Mouse (Mus musculus): ENCODE measurements around the gene Cdkn1a. TPM values are rescaled to one million over a fixed set of nuclear protein-coding genes. Genes with fewer than 3 reads are reported as not detected.
"Not testable (repeated sequence)": the region's sequence is repeated elsewhere in the genome, so short reads cannot be mapped to it uniquely, and the experiment has no call there.

Cdkn1a gene
- polyA plus RNA-seq, 1 experiment, result 453 TPM

DNA sequence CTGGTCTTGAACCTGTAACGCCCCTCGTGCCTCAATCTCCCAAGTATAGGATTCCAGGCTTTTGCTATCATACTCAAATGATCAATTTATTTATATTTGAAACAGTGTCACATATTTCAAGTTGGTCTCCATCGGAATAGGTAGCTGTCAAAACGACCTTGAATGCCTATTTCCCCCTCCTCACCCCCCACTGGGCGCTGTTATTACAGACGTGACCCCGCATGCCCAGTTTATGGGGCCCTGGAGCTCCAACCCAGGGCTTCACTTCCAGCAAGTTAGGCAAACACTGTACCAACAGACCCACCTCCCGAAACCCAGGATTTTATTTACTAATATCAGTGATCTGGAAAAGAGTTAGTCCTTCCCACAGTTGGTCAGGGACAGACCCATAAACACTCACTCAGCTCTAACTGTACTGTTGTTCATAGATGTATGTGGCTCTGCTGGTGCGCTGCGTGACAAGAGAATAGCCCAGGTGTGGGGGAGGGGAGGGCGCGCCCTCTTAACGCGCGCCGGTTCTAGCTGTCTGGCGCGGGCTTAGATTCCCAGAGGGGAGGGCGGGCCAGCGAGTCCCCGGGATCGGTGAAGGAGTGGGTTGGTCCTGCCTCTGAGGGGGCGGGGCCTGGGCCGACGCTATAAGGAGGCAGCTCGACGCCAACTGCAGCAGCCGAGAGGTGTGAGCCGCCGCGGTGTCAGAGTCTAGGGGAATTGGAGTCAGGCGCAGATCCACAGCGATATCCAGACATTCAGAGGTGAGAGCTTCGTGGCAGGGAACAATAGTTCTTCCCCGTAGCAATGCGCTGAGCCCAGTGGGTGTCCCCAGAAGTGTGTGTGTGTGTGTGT is 2.6 kb downstream of the Cdkn1a start:
- Histone ChIP-seq H3K4me3 (ENCODE audit: insufficient read depth, low read length) (peak overlapping the region; percentile 93), H3K4me1 (ENCODE audit: control insufficient read depth, insufficient read depth, low read length) (no peaks in the 10 kb centered on the region), H3K27ac (ENCODE audit: insufficient read depth, low read length) (peak overlapping the region; percentile 89)
- peak; percentile 100 for TF ChIP-seq POLR2A (IDR thresholded peaks at IDR 0.05; ENCODE audit: low read depth, low read length)
- TF ChIP-seq CTCF (IDR thresholded peaks at IDR 0.05; ENCODE audit: borderline replicate concordance, insufficient read depth, low read length), result no peak

DNA sequence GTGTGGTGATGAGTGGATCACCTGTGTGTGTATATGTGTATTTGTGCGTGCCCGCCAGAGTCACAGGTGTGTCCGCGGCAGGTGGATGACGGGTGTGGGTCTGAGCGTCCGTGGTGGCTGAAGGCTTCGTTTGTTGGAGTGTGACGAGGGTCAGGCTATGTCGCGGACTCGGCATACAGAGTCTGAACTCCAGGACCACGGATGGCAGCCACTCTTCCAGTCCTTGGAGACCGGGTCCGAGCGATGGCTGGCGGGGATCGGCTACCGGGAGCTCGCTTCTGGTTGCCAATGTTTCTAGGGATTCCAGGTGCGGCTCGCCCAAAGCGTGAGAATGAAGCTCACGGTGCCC is 3.2 kb downstream of the Cdkn1a start:
- Histone ChIP-seq H3K4me3 (ENCODE audit: insufficient read depth, low read length) (peak overlapping the region; percentile 93), H3K4me1 (ENCODE audit: control insufficient read depth, insufficient read depth, low read length) (no peaks in the 10 kb centered on the region), H3K27ac (ENCODE audit: insufficient read depth, low read length) (peak overlapping the region; percentile 85)
- TF ChIP-seq POLR2A (IDR thresholded peaks at IDR 0.05; ENCODE audit: low read depth, low read length), result no peak
- TF ChIP-seq CTCF (IDR thresholded peaks at IDR 0.05; ENCODE audit: borderline replicate concordance, insufficient read depth, low read length), result no peak

DNA sequence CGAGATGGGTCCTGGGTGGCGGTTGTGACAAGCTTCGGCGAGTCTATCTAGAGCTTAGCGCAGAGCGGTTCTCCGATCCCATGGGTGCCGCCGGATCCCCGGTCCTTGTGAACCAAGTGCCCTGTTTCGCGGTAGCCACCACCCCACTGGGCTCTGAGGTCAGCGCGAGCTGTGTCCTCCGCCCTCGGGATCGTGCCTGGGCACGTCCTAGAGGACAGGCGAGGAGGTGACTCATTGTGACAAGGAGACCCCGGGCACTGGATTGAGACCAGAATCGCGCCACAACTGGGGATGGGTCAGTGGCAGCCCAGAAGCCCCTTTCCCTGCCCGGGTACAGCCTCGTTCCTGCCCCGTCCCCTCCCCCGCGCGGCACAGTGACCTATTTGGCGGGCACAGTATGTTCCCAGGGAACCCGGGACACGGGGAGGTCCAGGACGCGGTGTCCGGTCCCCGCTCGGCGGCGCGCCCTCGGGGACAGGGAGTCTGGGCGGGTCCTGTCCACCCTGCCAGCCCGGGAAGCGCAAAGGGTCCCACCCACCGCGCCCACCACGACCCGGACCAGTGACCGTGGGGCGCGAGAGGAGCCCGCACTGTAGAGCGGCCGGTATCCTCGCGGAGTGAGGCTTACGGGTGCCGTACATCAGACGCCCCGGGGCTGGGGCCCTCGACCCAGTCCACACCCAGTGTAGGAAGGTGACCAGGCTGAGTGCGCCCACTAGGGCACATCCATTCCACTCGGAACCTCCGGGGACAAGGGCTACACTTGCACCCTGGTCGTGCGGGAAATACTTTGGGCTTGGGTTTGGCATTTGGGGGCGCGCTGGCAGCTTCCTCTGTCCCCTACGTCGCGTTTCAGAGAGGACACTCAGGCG is 3.8 kb downstream of the Cdkn1a start:
- Histone ChIP-seq H3K4me1 (ENCODE audit: control insufficient read depth, insufficient read depth, low read length) (no peaks in the 10 kb centered on the region), H3K27ac (ENCODE audit: insufficient read depth, low read length) (peak overlapping the region; percentile 85), H3K4me3 (ENCODE audit: insufficient read depth, low read length) (peak overlapping the region; percentile 93)
- TF ChIP-seq POLR2A (IDR thresholded peaks at IDR 0.05; ENCODE audit: low read depth, low read length), result peak; percentile 21; the same call in 1 of the 2 replicates
- no peak for TF ChIP-seq CTCF (IDR thresholded peaks at IDR 0.05; ENCODE audit: borderline replicate concordance, insufficient read depth, low read length)

DNA sequence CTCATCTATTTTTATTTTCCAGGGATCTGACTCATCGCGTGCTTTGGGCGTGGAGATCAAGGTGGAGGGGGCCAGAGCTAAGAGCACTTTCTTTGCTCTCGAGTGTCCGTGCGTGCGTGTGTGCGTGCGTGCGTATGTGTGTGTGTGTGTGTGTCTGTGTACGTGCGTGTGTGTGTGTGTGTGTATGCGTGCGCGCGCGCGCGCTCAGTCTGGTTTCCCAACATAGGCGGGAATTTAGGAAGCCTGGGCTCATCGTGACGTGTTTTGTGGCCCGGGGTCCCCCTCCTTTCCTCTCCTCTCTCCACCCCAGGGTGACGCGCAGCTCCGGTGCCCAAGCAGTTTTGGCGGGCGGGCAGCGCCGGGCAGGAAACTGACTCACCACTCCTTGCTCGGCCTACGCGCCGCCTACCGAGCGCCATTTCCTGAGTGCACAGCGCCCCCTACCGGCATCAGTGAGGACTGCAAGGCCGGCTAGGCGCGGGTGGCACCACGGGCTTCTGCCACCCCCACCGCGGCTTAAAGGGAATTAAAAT is 4.5 kb downstream of the Cdkn1a start:
- Histone ChIP-seq H3K4me1 (ENCODE audit: control insufficient read depth, insufficient read depth, low read length) (no peaks in the 10 kb centered on the region), H3K27ac (ENCODE audit: insufficient read depth, low read length) (peak overlapping the region; percentile 85), H3K4me3 (ENCODE audit: insufficient read depth, low read length) (peak overlapping the region; percentile 93)
- peak; percentile 94 for TF ChIP-seq POLR2A (IDR thresholded peaks at IDR 0.05; ENCODE audit: low read depth, low read length)
- peak; percentile 95 for TF ChIP-seq CTCF (IDR thresholded peaks at IDR 0.05; ENCODE audit: borderline replicate concordance, insufficient read depth, low read length)

DNA sequence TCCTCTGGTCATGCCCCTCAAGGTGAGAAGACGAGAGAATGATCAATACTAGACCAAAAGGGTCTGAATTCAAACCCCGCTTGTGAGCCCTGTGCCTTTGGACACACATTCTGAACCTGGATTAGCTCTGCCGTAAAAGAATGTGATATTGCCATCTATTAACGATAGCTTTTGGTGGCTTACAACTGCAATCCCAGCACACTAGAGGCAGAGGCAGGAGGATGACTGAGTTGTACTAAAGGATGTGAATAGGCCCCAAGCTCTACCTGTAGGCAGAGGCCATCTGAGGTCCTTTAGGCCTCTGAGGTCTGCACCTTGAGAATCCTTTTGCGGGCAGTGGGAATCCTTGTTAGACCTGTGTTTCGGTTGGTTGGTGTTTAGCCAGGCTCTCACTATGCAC is 5.5 kb downstream of the Cdkn1a start:
- TF ChIP-seq CTCF (IDR thresholded peaks at IDR 0.05; ENCODE audit: borderline replicate concordance, insufficient read depth, low read length) (no peak), POLR2A (IDR thresholded peaks at IDR 0.05; ENCODE audit: low read depth, low read length) (peak; percentile 49; the same call in 1 of the 2 replicates)
- Histone ChIP-seq H3K27ac (ENCODE audit: insufficient read depth, low read length) (no peak overlapping the region), H3K4me3 (ENCODE audit: insufficient read depth, low read length) (peak overlapping the region; percentile 93), H3K4me1 (ENCODE audit: control insufficient read depth, insufficient read depth, low read length) (no peaks in the 10 kb centered on the region)

DNA sequence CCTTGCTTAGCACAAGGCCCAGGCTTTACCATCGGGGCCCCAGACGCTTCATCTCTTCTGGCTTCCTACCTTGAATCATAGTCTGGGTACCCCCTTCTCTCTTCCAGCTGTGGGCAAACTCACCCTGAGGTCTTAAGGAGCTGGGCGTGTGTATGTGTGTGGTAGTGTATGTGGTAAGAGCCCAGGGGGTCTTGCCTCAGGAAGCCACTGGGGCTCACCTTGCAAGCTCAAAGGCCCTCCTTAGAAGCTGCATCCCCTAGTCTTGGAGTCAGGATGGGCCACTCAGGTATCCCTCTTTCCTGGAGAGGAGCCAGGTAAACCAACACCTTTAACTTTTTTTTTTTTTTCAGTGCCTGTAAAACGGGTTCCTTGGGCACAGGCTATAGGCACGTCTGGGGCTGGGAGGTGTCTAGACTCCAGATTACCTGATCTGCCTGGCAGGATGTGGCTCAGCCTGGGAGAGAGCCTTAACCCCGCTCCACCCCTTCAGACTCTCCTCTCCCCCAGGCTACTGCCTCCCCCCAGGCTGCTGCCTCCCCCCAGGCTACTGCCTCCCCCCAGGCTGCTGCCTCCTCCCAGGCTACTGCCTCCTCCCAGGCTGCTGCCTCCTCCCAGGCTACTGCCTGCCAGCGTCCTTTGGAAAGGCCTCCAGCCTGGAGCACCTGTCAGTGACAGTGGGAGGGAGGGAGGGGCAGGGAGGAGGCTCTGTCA is 6.2 kb downstream of the Cdkn1a start:
- TF ChIP-seq CTCF (IDR thresholded peaks at IDR 0.05; ENCODE audit: borderline replicate concordance, insufficient read depth, low read length) (no peak), POLR2A (IDR thresholded peaks at IDR 0.05; ENCODE audit: low read depth, low read length) (0 out of 2 replicates have a peak, but pooled peaks have one; percentile 20)
- H3K4me3 ChIP-seq (ENCODE audit: insufficient read depth, low read length), result peak overlapping the region; percentile 93
- H3K27ac ChIP-seq (ENCODE audit: insufficient read depth, low read length), result no peak overlapping the region
- no peaks in the 10 kb centered on the region for H3K4me1 ChIP-seq (ENCODE audit: control insufficient read depth, insufficient read depth, low read length)

DNA sequence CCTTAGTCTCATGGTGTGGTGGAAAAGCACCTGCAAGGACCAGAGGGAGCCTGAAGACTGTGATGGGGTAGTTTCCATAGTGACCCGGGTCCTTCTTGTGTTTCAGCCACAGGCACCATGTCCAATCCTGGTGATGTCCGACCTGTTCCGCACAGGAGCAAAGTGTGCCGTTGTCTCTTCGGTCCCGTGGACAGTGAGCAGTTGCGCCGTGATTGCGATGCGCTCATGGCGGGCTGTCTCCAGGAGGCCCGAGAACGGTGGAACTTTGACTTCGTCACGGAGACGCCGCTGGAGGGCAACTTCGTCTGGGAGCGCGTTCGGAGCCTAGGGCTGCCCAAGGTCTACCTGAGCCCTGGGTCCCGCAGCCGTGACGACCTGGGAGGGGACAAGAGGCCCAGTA is 7.5 kb downstream of the Cdkn1a start:
- no peaks in the 10 kb centered on the region for H3K4me1 ChIP-seq (ENCODE audit: control insufficient read depth, insufficient read depth, low read length)
- H3K4me3 ChIP-seq (ENCODE audit: insufficient read depth, low read length), result no peak overlapping the region
- no peak for TF ChIP-seq CTCF (IDR thresholded peaks at IDR 0.05; ENCODE audit: borderline replicate concordance, insufficient read depth, low read length)
- TF ChIP-seq POLR2A (IDR thresholded peaks at IDR 0.05; ENCODE audit: low read depth, low read length), result 0 out of 2 replicates have a peak, but pooled peaks have one; percentile 11
- H3K27ac ChIP-seq (ENCODE audit: insufficient read depth, low read length), result no peak overlapping the region

DNA sequence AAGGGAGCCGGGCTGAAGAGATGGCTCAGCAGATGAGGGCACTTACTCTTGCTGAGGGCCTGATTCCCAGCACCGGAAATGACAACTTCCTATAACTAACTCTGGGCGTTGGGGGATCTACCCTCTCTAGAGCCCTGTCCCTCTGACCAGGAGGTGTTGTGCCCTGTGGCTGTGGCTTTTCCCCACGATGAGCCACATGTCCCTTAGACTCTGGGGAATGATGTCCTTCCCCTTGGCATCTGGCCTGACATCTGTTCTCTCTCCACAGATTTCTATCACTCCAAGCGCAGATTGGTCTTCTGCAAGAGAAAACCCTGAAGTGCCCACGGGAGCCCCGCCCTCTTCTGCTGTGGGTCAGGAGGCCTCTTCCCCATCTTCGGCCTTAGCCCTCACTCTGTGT is 8.3 kb downstream of the Cdkn1a start:
- TF ChIP-seq POLR2A (IDR thresholded peaks at IDR 0.05; ENCODE audit: low read depth, low read length) (0 out of 2 replicates have a peak, but pooled peaks have one; percentile 7), CTCF (IDR thresholded peaks at IDR 0.05; ENCODE audit: borderline replicate concordance, insufficient read depth, low read length) (no peak)
- Histone ChIP-seq H3K4me3 (ENCODE audit: insufficient read depth, low read length) (no peak overlapping the region), H3K27ac (ENCODE audit: insufficient read depth, low read length) (no peak overlapping the region), H3K4me1 (ENCODE audit: control insufficient read depth, insufficient read depth, low read length) (no peaks in the 10 kb centered on the region)

DNA sequence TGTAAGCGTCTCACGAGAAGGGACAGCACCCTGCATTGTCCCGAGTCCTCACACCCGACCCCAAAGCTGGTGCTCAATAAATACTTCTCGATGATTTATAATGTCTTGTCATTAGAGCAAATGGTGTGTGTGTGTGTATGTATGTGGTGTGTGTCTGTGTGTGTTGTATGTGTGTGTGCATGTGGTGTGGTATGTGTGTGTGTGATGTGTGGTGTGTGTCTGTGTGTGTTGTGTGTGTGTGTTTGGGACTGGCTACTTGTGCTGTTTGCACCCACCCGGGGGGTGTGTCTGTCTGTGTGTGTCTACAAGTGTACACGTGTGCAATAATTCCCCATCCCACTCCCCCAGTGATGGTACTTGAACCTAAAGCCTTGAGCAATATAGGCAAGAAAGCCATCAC is 9.9 kb downstream of the Cdkn1a start:
- H3K4me1 ChIP-seq (ENCODE audit: control insufficient read depth, insufficient read depth, low read length), result no peaks in the 10 kb centered on the region
- no peak overlapping the region for H3K4me3 ChIP-seq (ENCODE audit: insufficient read depth, low read length)
- TF ChIP-seq POLR2A (IDR thresholded peaks at IDR 0.05; ENCODE audit: low read depth, low read length), result no peak; the same call in 1 of the 2 replicates
- TF ChIP-seq CTCF (IDR thresholded peaks at IDR 0.05; ENCODE audit: borderline replicate concordance, insufficient read depth, low read length), result no peak
- H3K27ac ChIP-seq (ENCODE audit: insufficient read depth, low read length), result no peak overlapping the region

DNA sequence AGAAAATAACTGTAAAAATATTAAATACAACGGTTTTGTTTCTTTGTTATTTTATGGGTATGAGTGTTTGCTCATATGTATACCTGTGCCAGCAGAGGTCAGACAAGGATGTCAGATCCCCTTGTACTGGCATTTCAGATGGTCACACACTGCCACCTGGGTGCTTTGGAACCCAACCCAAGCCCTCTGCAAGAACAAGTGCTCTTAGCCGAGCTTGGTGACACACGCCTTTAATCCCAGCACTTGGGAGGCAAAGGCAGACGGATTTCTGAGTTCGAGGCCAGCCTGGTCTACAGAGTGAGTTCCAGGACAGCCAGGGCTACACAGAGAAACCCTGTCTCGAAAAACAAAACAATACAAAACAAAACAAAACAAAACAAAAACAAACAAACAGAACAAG is 19.6 kb downstream of the Cdkn1a start:
- H3K27ac ChIP-seq (ENCODE audit: insufficient read depth, low read length); H3K4me3 ChIP-seq (ENCODE audit: insufficient read depth, low read length); H3K4me1 ChIP-seq (ENCODE audit: control insufficient read depth, insufficient read depth, low read length): not testable (repeated sequence)

All from embryonic fibroblast, embryonic 13.5 days (primary cell).